Mouse (Mus musculus) bone marrow, adult 2 months (tissue): ENCODE data around the gene Agtpbp1.

Experiments
- CTCF ChIP-seq: fragments of 200-500 bp; IDR thresholded peaks from 2 replicates; pipeline ENCODE4 v1.5.1; 2011; ENCODE audit warnings: low read length, control low read depth; ENCODE audit not compliant: control insufficient read depth, insufficient read depth
- POLR2A ChIP-seq: fragments of 200-500 bp; IDR thresholded peaks from 2 replicates; pipeline ENCODE4 v1.6.1; 2011; ENCODE audit warnings: low read depth, mild to moderate bottlenecking, control low read depth, low read length, borderline replicate concordance; ENCODE audit not compliant: control insufficient read depth

DNA sequence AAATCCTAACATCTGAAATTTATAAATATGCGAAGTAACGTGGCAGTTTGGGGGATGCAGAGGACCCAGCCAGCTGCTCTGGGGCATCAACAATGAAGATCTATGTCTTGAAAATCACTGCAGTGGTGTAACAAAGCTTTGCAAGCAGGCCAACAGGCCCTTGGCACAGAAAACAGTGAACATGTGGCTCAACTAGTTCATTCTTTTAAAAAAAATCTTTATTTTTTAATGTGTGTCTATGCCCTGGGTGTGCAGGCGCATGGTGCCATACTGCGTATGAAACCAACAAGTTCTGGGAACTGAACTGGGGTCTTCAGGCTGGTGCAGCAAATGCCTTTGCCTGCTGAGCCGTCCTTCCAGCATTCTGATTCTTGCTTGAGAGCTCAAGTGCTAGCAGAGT lies 32.7 kb downstream of the Agtpbp1 start:
- TF ChIP-seq CTCF (no peak), POLR2A (no peak)
